Mouse (Mus musculus) lung, adult 2 months (tissue): Measurements from ENCODE around the gene Stmn3.

ENCODE experiments used
- CTCF ChIP-seq: fragments of 200-500 bp; IDR thresholded peaks from 2 replicates; pipeline ENCODE4 v1.5.1; 2011; ENCODE audit warnings: mild to moderate bottlenecking, low read length, control low read depth; ENCODE audit not compliant: insufficient read depth
- POLR2A ChIP-seq: fragments of 200-500 bp; IDR thresholded peaks from 2 replicates; pipeline ENCODE4 v1.6.1; 2011; ENCODE audit warnings: low read depth, mild to moderate bottlenecking, control low read depth, low read length, borderline replicate concordance; ENCODE audit errors: extremely low read depth

- TF ChIP-seq CTCF (no peak), POLR2A (no peak)
Measured at GRCm38 (mm10) chr2:181276766-181277165, 37.5 kb downstream of the Stmn3 start.
